Mouse (Mus musculus) heart, postnatal 0 days (tissue): ENCODE results near the gene Mindy2.

Source experiments
- CTCF ChIP-seq: IDR thresholded peaks from 2 replicates; pipeline ENCODE4 v1.5.1; 2016; ENCODE audit warnings: antibody characterized with exemption, control low read depth, low read depth
- EP300 ChIP-seq: IDR thresholded peaks from 2 replicates; pipeline ENCODE4 v1.6.1; 2016; ENCODE audit warnings: antibody characterized with exemption, low read depth

GRCm38 (mm10) chr9:70675961-70676360 lies 19.0 kb upstream of the Mindy2 start:
- no peak for TF ChIP-seq CTCF
- TF ChIP-seq EP300: no peak
